Mouse (Mus musculus) frontal cortex, postnatal 10 days (tissue): ENCODE measurements around the gene Gm7029.

Source experiments
- DNase-seq, 2 experiments: peaks; one replicate each; pipeline ENCODE4 v3.0.0; 2022; ENCODE audit warnings: low spot score in 2 of 2, mixed read lengths in 1 of 2

The Gm7029 gene

GRCm38 (mm10) chr17:33913264-33913663, 39.6 kb downstream of the Gm7029 start:
- DNase-seq, result no peak

- DNase-seq, result no peak
Measured at GRCm38 (mm10) chr17:33913905-33914304, 40.3 kb downstream of the Gm7029 start.

GRCm38 (mm10) chr17:33914969-33915391, 41.3 kb downstream of the Gm7029 start:
- DNase-seq, result no peak

- DNase-seq, result peak; percentile 94 to 95
Measured at GRCm38 (mm10) chr17:33915671-33916250, 42.1 kb downstream of the Gm7029 start, which contains the start of the genes Tapbp and Zbtb22. Gene Tapbp, plus strand, starts transcription at chr17:33915899. Gene Zbtb22, plus strand, starts transcription at chr17:33915904.

DNA sequence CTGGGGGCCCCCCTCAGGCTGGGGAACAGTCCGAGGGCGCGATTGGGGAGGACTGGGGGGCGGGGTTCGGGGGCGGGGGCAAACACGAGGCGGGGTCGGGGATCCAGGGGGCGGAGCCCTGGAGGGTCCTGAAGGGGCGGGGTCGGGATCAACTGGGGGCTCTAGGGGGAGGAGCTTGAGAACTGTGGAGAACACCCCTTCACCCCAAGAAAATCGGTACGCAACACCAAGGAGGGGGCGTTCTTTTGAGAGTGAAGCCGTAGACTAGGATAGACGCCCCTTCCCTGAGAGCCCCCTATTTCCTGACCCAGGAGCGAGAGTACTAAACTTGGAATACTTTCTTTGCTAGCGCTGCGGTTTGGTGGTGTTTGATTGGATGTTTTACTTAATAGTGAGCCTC, 42.7 kb downstream of the Gm7029 start:
- DNase-seq, result no peak

GRCm38 (mm10) chr17:33916847-33917655, 43.4 kb downstream of the Gm7029 start:
- DNase-seq, result peak in 1 of 2 experiments; percentile 27

- peak in 1 of 2 experiments; percentile 18 for DNase-seq
Measured at GRCm38 (mm10) chr17:33917656-33918292, 44.1 kb downstream of the Gm7029 start.

- DNase-seq, result no peak
Measured at GRCm38 (mm10) chr17:33918293-33919203, 44.9 kb downstream of the Gm7029 start.

DNA sequence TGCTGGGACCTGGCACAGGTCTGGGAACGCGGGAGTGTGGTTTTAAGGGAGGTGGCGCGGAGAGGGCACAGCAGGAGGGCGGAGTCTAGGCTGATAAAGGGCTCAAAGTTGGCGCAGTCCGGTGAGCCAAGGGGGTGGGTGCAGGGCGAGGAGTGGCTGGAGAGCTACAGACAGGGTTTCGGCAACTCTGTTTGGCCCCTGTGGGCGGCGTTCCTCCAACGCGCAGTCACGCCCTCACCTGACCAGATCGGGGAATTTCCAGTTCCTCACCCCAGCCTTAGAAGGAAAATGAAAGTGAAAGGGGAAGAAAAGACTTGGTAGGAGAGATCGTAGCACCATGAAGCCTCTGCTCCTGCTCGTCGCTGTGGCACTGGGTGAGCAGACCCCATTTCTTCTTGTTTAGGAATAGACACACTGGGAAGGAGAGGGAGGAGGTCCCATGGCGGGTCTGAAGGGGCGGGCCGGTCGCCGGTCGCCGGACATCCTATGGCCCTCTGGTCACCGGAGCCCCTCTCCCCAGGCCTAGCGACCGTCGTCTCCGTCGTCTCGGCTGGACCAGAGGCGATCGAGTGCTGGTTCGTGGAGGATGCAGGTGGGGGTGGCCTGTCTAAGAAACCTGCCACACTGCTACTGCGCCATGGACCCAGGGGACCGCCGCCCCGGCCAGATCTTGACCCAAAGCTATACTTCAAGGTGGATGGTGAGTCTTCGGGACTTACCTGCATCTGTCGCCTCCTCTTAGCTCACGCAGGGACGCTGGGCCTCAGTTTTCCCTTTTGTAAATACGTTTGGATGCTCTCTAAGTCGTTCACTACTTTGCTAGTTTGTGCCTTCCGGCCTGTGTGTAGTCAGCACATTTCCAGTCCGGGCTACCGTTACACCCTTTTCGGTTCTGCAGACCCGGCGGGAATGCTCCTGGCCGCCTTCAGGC, 46.0 kb downstream of the Gm7029 start:
- peak in 1 of 2 experiments; percentile 51 for DNase-seq

- peak; percentile 66 to 74 for DNase-seq
Measured at GRCm38 (mm10) chr17:33920282-33921097, 46.9 kb downstream of the Gm7029 start.

DNA sequence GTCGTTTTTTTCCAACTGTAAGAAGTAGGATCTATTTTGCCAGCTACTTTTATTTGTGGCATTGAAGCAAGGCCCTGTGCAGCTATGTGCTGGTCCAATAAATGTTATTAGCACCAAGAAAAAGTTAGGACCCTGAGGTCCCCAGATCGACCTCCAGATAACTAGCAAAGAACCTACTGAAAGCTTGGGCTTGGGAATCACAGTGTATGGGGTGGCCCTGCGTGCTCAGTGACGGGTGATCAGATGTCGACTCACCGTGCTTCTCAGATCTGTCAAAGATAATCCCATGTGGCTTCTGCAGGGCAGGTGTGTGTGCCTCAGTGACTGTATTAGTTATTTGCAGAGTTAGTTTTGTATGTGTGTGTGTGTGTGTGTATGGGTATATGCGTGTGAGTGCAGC, 47.7 kb downstream of the Gm7029 start:
- no peak for DNase-seq
